Mouse (Mus musculus): ENCODE measurements around the gene Tprn.

Tprn gene

DNA sequence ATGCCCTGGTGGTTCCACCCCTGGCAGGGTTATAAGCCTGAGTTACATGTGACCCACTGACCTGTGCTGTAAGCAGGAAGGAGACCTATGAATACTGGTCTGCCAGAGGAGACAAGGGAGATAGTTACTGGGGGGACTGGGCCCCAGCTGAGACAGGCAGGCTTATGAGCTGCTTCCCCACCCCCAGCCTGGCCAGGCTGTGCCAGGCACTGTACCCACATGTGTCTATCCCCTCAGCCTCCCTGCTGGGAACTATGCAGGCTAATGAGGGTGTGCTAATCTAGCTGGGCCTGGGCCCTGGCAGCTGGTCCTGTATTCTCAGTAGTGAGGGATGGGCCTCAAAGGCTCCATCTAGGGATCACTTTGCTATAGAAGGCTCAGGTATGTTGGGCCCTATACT lies 4.8 kb downstream of the Tprn start:
- DNase-seq, result no peak

DNA sequence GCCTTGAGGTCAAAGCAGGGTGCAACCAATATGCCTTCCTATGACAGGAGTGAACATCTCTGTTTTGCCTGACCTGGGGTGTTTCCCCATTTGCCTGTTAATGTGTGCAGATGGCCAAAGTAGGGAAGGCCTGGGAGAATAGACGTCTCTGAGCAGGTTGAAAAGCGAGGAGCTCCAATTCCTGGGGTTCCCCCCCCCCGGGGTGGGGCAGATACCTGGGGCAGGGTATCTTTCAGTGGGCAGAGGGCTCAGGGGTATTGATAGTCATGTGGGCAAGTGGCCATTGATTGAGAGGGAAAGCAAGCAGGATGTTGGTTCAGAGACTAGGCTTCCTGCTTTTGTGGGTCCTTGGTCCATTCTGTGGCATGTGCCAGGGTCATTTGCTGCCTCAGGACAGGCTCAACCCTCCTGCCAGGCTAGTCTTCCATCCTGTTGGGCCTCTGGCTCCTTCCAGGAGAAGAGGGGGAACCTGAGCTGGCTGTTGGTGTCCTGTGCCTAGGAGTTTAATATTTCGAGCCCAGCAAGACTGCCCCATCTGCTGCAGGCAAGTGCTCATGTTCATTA lies 5.4 kb downstream of the Tprn start:
- no peak for DNase-seq

DNA sequence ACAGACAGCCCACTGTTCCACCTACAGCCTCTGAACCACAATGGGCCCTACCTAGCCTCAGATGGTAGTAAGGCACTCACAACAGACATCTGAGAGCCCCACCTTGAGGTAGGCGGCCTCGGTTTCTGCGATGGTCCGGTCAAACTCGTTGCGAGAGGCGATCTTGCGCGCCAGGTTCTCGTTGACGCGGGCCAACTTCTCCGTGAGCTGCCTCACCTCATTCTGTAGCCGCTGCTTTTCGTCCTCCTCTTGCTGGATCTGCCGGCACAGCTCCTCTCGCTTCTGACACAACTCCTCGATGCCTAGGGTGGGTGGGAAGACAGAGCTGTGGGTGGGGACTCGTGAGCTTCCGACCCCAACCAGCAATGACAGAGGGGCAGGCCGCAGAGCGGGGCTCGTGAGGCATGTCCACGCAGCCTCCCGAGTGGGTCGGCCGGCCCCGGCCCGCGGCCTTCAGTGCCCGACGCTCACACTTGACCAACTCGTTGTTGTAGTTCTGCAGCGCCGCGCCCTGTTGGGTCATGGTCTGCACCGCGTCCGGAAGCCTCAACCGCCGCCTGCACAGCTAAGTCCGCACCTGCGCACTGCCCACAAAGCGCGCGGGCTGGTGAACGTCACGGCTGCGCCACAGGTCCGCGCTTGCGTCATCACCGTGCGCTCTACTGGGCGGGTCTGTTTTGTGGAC lies 9.6 kb downstream of the Tprn start, which contains the start of the genes Ssna1 and Anapc2:
Gene Ssna1 (minus strand): TSS at position 612 of the 685 bp plus-strand sequence.
Gene Anapc2 (plus strand): TSS at position 652 of the 685 bp plus-strand sequence.
- peak; percentile 99 for DNase-seq

DNA sequence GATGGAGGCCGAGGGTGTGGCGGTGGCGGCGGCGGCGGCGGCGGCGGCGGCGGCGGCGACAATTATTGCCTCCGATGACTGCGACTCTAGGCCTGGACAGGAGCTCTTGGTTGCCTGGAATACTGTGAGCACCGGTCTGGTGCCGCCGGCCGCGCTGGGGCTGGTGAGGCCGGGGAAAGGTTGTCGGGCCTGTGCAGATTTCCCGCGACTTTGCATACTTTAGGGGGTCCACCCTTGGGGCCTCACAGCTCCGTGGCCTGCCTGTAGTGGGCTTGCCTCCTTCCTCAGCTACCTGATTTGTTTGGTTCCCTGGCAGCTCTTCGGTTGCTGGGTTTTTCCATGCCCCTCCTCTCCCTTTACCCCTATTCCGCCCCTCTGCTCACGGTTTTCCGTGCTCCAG lies 10.1 kb downstream of the Tprn start:
- no peak for DNase-seq

DNA sequence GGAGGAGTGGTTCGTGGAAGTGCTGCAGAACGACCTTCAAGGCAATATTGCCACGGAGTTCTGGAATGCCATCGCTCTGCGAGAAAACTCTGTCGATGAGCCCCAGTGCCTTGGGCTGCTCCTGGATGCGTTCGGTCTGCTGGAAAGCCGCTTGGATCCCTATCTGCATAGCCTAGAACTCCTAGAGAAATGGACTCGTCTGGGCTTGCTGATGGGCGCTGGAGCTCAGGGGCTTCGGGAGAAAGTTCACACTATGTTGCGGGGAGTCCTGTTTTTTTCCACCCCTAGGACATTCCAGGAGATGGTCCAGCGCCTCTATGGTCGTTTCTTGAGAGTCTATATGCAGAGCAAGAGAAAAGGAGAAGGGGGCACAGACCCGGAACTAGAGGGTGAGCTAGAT lies 10.6 kb downstream of the Tprn start:
- DNase-seq, result no peak

DNA sequence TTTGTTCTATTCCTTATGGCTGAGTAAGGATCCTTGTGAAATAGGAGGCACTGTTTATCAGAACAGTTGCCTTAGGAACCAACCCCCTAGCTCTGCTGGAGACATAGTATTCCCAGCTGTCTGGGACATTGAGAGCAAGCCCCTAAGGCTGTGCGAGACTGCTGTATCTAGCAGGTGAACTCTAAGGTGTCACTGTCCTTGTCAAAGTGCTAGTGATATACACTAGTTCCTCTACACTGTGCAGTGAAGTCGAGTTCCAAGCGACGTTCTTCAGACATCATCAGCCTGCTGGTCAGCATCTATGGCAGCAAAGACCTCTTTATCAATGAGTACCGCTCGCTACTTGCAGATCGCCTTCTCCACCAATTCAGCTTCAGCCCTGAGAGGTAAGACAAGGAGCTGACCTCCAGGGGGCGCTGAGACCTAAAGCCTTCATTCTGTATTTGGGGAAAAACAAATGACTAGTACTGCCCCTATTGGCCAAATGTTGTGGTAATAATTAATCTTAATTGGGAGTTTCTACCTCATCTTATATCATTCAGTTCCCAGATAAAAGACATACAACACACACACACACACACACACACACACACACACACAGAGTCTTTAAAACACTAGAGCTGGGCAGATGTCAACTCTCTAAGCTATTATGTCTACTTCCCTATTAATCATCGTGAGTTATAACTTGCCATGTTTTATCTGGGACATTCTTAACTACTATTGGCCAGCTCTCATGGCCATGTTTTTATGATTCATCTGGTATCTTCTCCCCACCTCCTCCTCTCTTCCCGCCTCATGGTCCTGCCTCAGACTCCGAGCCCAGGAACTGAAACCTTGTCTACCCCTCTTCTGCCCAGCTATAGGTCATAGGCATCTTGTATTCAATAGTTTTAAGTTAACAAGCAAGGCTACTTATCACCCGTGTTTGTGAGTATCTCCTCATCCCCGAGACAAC lies 16.8 kb downstream of the Tprn start:
- DNase-seq, result peak; percentile 91

DNA sequence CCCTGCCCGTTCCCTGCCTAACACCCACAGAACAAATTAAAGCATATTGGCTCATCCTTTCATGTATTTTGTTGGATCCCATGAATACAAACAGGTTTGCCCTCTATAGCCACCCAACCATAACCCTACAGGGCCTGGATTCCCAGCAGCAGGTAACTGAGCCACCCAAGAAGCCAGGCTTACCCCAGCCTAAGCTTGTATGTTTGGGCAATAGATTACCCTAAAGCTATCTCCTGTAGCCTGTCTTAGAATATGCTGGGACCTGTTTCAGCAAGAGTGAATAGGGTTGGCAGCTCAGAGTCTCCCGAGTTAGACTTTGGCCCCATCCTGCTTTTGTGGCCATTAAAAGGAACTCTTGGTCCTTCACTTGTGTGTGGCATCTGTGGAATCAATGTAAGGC lies 23.1 kb downstream of the Tprn start:
- DNase-seq, result no peak

DNA sequence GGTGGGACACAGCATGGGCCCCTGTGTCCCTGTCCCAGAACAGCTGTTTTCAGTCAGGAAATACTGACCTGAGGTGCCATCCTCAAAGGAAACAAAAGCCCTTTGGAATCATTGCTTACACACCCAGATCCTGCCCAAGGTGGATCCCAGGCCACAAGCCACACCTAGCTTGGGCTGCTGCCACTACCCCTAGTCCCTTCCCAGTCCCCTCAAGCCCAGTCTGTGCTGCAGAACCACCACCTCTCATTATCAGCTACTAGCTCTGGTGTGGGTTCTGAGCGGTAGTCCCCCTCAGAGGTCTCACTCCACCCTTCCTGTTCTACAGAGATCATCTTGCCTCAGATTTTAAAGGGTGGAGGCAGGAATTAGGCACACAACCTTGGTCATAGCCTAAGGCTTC lies 23.9 kb downstream of the Tprn start:
- DNase-seq, result no peak

DNA sequence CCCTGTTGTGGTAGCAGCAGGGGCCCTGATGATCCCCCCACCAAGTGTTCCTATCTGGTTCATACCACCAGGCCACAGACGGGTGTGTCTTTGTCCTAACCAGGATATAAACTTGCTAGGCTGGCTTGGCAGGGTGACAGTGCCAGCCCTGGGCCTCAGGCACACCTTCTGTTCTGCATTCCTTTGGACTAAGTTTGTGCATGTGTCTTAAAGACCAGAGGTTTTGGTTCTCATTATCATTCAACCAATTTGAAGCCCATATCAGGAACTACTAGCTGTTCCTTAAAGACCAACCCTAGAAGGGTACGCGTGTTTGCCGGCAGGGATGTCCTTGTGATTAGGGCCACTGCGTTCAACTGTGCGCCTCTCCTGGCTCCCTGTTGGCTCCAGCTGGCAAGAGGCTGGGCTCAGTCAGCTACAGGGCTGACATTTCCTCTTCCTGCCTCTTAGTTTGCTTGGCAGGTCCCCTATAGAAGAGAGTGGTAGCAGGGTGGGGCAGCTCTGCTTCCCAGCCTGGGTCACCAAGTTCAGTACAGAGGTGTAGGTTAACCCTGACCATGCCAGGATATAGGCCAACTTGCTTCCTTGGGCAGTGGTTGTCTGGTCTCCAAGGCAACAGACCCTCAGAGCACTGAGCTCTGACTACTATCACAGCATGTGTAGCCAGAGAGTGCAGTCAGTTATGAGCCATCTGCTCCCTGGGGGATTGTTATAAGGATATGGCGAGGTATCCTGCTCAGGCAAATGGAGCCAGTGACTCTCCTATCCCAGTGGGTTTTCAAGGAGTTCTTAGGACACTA lies 24.6 kb downstream of the Tprn start:
- DNase-seq, result peak; percentile 58

DNA sequence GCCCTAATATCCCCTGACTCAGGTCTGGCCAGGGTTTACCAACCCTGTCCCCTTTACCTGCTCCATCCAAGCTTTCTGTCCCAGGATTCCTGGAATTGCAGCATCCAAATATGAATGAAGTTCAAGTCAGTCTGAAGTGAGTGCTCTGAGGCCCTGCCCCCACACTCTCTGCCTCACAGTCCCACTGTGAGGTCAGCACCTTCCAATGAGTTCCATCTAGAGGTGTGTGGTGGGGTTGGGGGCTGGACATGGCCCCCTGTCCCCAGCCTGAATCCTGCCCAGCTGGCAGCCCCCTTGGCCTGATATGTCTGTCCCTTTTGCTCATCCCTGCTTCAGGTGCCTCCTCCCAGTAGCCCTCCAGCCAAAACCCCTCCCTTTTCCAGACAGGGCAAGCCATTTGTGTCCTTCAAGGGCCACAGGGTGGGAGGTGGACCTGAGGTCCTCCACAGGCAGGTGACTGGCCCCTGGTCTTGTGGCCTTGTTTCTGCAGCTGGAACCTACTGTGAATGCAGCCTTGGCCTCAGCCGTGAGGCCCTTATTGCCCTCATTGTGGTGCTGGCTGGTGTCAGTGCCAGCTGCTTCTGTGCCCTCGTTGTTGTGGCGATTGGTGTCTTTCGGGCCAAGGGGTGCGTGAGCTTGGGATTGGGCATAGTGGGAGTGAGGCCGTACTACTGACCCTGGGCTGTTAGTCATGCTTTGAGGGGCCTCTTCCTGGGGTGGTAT lies 25.7 kb downstream of the Tprn start, which contains the start of gene Tmem210:
Gene Tmem210 (plus strand): TSS at position 219 of the 723 bp plus-strand sequence.
- DNase-seq, result no peak

DNA sequence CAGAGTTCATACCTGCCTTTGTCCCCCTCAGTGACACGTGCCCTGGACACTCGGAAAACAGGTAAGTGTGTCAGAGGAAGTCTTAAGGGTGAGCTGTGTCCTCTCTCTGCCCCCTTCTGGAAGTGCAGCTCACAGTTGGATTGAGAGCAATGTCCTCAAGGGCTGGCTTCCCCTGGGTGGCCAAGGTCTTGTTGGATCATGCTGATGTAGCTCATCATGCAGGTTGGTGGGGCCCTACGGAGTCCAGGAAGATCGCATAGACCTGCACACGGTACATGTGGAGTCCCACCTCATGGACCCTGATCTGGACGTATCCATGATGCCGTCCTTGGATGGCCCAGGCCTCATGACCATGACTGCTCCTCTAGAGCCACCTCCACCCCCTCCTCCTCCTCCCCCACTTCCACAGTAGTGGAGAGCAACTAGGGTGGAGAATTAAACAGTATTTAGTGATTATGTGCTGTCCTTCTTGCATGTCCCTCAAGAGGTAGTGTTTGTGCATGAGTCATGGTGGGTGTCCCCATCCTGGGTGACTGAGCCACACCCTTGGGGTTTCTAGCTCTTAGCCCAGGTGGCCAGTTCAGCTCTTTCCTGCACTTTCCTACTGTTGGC lies 26.4 kb downstream of the Tprn start:
- DNase-seq, result no peak

DNA sequence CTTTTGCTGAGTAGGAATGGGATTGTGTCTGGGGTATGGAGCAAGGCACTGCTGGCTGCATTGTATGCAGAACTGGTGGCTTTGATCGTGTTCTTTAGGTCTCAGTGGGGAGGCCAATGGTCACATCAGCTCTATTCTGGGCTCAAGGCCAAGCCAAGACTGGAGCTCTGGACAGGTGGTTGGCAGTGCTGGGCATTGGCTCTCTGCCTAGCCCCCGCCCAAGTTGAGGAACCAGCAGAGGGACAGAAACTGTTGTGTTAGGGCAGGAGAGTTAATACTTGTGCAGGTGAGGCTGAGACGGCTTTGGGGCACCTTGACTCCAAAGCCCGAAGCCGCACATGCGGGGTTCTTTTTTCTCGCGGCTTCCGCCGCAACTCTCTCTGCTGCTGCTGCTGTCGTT lies 27.2 kb downstream of the Tprn start, which contains the start of gene Lrrc26:
Gene Lrrc26 (plus strand): TSS at position 265 of the 400 bp plus-strand sequence.
- DNase-seq, result peak; percentile 44

DNA sequence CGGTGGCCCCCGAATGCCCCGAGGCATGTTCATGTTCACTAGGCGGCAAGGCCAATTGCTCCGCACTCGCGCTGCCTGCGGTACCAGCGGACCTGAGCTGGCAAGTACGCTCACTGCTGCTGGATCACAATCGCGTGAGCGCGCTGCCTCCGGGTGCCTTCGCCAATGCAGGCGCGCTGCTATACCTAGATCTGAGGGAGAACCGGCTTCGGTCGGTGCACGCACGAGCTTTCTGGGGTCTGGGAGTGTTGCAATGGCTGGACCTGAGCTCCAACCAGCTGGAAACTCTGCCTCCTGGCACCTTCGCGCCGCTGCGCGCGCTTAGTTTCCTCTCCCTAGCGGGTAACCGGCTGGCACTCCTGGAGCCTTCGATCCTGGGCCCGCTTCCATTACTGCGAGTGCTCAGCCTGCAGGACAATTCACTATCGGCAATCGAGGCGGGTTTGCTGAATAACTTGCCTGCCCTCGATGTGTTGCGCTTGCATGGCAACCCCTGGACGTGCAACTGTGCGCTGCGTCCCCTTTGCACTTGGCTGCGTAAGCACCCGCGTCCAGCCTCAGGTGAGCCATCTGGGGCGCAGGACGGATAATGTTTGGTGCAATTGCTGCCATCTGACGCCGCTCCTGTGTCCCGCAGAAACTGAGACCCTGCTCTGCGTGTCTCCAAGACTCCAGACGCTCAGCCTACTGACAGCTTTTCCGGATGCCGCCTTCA lies 27.8 kb downstream of the Tprn start:
- peak; percentile 16 for DNase-seq

DNA sequence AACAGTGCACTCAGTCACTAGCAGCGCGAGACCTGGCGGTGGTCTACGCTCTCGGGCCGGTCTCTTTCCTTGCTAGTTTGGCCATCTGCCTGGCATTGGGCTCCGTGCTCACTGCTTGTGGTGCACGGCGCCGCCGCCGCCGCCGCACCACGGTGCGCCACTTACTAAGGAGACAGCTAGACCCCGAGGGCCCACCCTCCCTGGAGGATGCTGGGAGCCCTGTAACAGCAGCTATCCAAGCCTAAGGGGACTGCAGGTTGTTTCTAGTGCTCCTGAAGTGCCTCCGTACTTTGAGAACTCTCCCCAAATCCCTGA lies 28.4 kb downstream of the Tprn start:
- DNase-seq, result peak; percentile 19

DNA sequence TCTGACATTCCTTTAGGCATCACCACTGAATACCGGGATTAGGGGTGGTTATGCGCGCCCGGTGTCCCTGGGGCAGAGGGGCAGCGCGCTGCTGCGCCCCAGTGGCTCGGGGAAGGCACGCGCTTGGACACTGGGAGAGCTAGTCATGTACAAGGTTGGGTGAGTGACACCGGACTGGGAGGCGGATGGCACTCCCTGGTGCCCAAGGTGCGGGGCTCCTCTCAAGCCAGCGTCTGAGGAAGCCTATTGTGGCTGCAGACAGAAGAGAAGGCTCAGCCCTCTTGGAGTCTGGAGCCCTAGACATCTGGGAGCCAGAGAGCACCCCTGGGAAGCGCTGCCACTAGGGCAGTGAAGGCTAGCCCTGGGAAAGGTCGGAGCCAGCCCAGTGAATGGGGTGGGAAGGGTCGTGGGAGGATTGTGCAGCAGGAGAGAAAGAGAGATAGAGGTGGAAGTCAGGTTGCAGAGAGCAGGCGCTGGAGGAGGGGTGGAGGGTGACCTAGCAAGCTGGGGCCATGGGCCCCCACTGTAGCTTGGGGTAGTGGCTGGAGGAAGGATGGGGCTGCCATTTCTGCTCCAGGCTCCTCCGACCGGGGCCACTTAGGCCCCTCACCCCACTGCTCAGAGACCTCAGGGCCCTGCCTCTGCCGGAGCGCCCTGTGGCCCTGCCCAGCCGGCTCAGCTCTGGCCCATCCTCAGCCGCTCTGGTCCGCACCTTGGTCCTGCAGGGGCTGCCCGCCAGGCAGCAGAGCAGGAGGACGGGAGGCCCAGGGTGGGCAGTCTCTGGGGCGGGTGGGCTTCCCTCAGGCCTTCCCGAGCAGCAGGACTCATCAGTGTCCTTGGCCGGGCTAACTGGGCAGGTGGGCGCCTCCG lies 29.0 kb downstream of the Tprn start:
- peak; percentile 15 for DNase-seq

DNA sequence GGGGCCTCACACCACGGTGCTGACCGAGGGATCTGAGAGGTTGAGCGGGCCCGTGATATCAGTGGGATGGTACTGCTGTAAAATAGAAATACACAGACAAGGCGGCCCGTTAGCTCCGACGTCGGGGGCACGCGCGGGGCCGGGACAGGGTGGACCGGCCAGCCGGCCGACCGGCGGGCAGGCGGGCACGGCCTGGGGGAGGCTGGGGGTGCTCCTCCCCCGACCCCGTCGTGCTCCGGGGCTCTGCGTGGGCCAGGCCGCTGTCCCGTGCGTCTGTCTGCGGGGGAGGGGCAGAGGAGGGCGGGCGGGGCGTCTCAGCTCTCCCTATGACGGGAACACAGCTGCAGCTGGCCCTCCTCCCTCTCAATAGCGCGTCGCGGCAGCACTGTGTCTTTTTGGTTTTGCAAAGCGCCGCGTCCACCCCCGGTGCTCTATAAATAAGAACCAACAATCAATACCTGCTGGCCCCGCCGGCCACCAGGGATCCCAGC lies 29.7 kb downstream of the Tprn start:
- peak; percentile 44 for DNase-seq

DNA sequence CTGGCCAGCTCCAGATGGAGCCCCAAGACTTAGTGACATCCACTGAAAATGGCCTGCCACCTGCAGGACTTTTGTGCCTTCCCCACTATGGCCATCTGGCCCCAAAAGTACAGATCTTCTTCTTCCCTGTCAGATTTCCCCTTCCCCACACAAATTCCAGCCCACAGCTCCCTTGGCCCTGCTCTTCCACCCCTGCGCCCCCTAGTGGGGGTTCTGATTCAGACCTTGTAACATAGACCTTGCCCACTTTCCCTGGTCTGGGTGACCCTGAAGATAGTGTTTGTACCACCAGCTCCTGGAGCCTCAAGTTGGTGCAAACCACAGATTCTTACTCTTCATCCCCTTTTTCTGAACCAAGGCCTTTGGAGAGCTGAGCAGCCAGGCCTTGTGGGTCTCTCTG lies 30.4 kb downstream of the Tprn start:
- DNase-seq, result peak; percentile 88

DNA sequence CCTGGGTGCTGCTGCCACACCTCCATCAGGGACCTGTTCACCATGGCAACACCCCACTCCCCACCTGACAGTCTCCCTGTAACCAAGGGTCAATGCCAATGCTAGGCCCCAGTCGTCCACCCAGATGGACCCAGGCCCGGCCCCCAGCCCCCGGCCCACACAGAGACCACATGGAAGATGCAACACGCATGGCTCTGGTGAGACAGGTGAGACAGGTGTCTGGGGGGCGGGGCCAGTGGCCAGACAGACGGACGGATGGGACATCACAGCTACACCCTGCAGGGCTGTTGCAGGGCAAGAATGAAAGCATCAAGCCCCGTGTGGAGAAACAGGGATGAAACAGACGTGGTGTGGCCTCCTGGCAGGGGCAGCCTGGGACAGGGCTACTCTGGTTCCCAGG lies 31.3 kb downstream of the Tprn start:
- no peak for DNase-seq

DNA sequence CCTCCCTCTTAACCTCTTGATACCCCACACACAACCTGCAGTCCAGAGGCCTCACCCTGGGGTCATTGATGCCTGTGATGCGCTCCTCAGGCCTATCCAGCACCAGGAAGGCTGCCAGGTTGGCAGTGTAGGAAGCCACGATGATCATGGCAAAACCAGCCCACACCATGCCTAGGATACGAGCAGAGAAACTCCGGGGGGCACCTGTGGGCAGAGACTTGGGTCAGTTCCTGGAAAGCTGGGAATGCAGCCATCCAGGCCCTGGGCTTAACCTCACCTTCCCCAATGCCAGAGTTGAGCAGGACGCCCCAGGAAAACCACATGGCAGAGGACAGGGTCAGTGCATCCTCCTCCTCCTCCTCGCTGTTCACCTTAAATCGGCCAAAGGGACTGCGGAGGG lies 34.7 kb downstream of the Tprn start:
- DNase-seq, result no peak

DNA sequence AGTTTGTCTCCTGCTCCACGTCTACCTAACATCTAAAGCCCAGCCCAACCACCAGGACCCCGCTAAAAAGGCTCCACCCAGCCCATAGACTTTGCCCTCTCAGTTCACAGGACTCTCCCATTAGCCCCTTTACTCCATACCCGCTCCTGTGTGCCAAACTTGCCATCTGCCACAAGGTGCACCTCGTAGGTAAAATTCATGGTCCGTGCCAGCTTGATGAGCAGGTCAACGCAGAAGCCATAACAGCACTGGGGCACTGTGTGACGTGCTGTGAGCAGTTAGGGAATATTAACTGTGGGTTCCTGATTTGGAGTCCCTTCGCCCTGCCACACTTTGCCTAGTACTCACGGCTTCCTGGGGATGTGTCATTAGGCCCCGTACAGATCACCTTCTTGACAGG lies 35.6 kb downstream of the Tprn start:
- no peak for DNase-seq
